Mouse (Mus musculus) midbrain, postnatal 0 days (tissue): ENCODE data around the gene Nop2. TPM values are rescaled to one million over a fixed set of nuclear protein-coding genes. Genes with fewer than 3 reads are reported as not detected.
"Not testable (repeated sequence)": the region's sequence is repeated elsewhere in the genome, so short reads cannot be mapped to it uniquely, and the experiment has no call there.

Experiments
- ATAC-seq: fragments of 200-750 bp; cut with Nextera tagmentation; 2 replicates; pipeline ENCODE4 v1.8.0; 2017; ENCODE audit warnings: moderate number of reproducible peaks, mild to moderate bottlenecking, moderate TSS enrichment, moderate library complexity; ENCODE audit not compliant: low FRiP score
- DNase-seq: peaks from one replicate; pipeline ENCODE4 v3.0.0-alpha.2; 2015; ENCODE audit warnings: low spot score
- H3K27ac ChIP-seq: fragments of 300-500 bp; sonication (generic); 2 replicates; pipeline ENCODE4 v1.5.1; 2014; ENCODE audit warnings: low read depth, mild to moderate bottlenecking, low read length, mixed read lengths
- H3K27me3 ChIP-seq: fragments of 300-500 bp; sonication (generic); 2 replicates; pipeline ENCODE4 v1.6.1; 2014; ENCODE audit warnings: low read length, control low read depth, mixed read lengths; ENCODE audit not compliant: insufficient read depth
- H3K36me3 ChIP-seq: fragments of 300-500 bp; sonication (generic); 2 replicates; pipeline ENCODE4 v1.6.1; 2014; ENCODE audit warnings: low read length, control low read depth, mixed read lengths; ENCODE audit not compliant: insufficient read depth
- H3K4me1 ChIP-seq: fragments of 300-500 bp; sonication (generic); 2 replicates; pipeline ENCODE4 v1.6.1; 2014; ENCODE audit warnings: mild to moderate bottlenecking, control low read depth, antibody characterized with exemption, low read length, mixed read lengths; ENCODE audit not compliant: insufficient read depth
- H3K4me2 ChIP-seq: fragments of 300-500 bp; sonication (generic); 2 replicates; pipeline ENCODE4 v1.6.1; 2014; ENCODE audit warnings: low read depth, mild to moderate bottlenecking, low read length, mixed read lengths; ENCODE audit not compliant: poor library complexity, severe bottlenecking
- H3K4me3 ChIP-seq: fragments of 300-500 bp; sonication (generic); 2 replicates; pipeline ENCODE4 v1.5.1; 2014; ENCODE audit warnings: low read depth, mild to moderate bottlenecking, low read length, moderate library complexity
- H3K9ac ChIP-seq: fragments of 300-500 bp; sonication (generic); replicated peaks from 2 replicates; pipeline ENCODE4 v1.6.1; 2014; ENCODE audit warnings: mild to moderate bottlenecking, low read length, moderate library complexity, mixed read lengths; ENCODE audit not compliant: poor library complexity, severe bottlenecking
- H3K9me3 ChIP-seq: fragments of 300-500 bp; sonication (generic); 2 replicates; pipeline ENCODE4 v1.6.1; 2016; ENCODE audit warnings: low read length, control low read depth
- CTCF ChIP-seq: IDR thresholded peaks from 2 replicates; pipeline ENCODE4 v1.5.1; 2016; ENCODE audit warnings: antibody characterized with exemption, mild to moderate bottlenecking
- WGBS: fragments of 180-500 bp; shearing (Covaris S2); extraction: QIAGEN DNeasy Blood & Tissue Kit; methylation state at CpG from one replicate; pipeline ENCODE4 v1.1.7; 2014; 5-methylcytosine and 5-hydroxymethylcytosine counted together
- polyA plus RNA-seq: library from polyadenylated mRNA; unstranded; fragments of >200 nt; fragmentation: Nextera tagmentation; extraction: Ambion mirVana; gene quantifications from 2 replicates; pipeline ENCODE4 v1.2.1, GENCODE M21; 2015
- total RNA-seq: library from RNA; depleted of rRNA; stranded (reverse); fragments of >200 nt; gene quantifications from 2 replicates; pipeline ENCODE4 v1.2.3, GENCODE M21; 2014

The Nop2 gene
- total and polyA plus RNA-seq, 2 experiments from 2014 or later = 34.5 to 41.4 TPM

DNA sequence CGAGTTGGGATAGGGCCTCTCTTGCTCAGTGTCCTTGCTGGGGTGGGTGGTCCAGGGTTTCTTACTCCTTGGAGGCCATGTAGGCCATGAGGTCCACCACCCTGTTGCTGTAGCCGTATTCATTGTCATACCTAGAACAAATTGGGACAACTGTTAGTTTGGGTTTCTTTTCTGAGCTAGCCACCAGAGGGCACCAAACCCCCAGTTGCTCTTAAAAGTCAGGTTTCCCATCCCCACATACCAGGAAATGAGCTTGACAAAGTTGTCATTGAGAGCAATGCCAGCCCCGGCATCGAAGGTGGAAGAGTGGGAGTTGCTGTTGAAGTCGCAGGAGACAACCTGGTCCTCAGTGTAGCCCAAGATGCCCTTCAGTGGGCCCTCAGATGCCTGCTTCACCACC is 30.3 kb downstream of the Nop2 start:
- peaks cover 31% of the 10 kb centered on the region for H3K36me3 ChIP-seq

DNA sequence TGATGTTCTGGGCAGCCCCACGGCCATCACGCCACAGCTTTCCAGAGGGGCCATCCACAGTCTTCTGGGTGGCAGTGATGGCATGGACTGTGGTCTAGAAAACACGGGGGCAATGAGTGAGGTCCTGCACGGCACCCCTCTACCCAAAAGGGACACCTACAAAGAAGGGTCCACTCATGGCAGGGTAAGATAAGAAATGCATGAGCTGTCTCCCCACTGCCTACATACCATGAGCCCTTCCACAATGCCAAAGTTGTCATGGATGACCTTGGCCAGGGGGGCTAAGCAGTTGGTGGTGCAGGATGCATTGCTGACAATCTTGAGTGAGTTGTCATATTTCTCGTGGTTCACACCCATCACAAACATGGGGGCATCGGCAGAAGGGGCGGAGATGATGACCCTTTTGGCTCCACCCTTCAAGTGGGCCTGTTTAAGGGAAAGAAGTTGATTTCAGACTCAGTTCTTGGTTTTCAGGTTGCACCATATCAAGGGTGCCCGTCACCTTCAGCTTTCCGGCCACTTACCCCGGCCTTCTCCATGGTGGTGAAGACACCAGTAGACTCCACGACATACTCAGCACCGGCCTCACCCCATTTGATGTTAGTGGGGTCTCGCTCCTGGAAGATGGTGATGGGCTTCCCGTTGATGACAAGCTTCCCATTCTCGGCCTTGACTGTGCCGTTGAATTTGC is 31.1 kb downstream of the Nop2 start:
- Histone ChIP-seq H3K4me1 (peaks cover 11% of the 10 kb centered on the region; the same call in 1 of the 2 replicates), H3K36me3 (peaks cover 28% of the 10 kb centered on the region)
- not testable (repeated sequence) for ATAC-seq, H3K27me3 ChIP-seq, H3K4me2 ChIP-seq, H3K27ac ChIP-seq, H3K4me3 ChIP-seq, H3K9me3 ChIP-seq, H3K9ac ChIP-seq, DNase-seq
- WGBS = 77% methylated on average over 10 of the region's 16 CpGs

More for the DNA sequence above, 30.3 kb downstream of the Nop2 start:
- H3K27me3 ChIP-seq, H3K27ac ChIP-seq, H3K4me1 ChIP-seq, ATAC-seq, H3K4me3 ChIP-seq, H3K4me2 ChIP-seq, H3K9ac ChIP-seq, H3K9me3 ChIP-seq: not testable (repeated sequence)
- DNase-seq = peak; percentile 83
- peak; percentile 76 for TF ChIP-seq CTCF
- WGBS = 3% methylated on average over 3 of the region's 5 CpGs

DNA sequence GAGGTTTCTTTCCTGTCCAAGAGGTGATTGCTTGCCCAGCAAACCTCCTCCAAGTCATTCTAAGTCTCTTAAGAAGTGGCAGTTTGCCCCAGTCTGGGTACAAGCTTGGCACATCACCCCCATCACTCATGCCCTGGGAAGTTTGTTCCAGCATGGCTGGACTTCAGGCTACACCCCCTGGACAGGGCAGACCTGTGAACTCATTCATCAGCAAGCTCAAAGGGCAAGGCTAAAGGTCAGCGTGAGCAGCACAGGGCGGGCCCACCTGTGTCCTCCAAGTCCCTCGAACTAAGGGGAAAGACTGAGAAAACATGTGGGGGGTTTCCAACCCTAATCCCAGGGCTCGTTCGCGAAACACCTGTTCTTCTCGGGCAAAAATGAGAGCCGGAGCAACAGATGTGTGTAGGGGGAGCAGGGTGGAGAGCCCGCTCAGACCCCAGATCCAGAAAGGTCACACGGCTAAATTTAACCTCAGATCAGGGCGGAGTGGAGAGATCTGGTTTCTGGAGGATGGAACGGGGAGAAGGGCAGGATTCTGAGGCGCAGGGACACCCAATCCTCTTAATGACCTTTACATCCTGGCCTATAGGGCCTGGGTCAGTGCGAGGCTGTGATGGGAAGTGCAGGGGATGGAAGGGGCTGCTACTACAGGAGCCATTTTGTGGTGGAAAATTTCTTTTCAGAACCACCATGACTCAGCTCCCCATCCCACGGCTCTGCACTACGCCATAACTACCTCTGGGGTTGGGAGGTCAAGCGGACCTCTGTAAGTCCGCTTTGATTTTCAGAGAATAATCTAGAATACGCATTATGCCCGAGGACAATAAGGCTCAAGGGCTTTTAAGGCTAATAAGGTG is 32.3 kb downstream of the Nop2 start:
- Histone ChIP-seq H3K27ac (peak overlapping the region; percentile 89), H3K36me3 (peaks cover 26% of the 10 kb centered on the region), H3K27me3 (no peaks in the 10 kb centered on the region), H3K9me3 (no peaks in the 10 kb centered on the region), H3K4me2 (peak overlapping the region; percentile 79), H3K4me3 (peak overlapping the region; percentile 59), H3K9ac (peak overlapping the region; percentile 81), H3K4me1 (peaks cover 11% of the 10 kb centered on the region; the same call in 1 of the 2 replicates)
- peak; percentile 47 for DNase-seq
- no peak for TF ChIP-seq CTCF
- WGBS = 3% methylated on average over 20 of the region's 20 CpGs
- ATAC-seq = peak; percentile 4; the same call in 1 of the 2 replicates

DNA sequence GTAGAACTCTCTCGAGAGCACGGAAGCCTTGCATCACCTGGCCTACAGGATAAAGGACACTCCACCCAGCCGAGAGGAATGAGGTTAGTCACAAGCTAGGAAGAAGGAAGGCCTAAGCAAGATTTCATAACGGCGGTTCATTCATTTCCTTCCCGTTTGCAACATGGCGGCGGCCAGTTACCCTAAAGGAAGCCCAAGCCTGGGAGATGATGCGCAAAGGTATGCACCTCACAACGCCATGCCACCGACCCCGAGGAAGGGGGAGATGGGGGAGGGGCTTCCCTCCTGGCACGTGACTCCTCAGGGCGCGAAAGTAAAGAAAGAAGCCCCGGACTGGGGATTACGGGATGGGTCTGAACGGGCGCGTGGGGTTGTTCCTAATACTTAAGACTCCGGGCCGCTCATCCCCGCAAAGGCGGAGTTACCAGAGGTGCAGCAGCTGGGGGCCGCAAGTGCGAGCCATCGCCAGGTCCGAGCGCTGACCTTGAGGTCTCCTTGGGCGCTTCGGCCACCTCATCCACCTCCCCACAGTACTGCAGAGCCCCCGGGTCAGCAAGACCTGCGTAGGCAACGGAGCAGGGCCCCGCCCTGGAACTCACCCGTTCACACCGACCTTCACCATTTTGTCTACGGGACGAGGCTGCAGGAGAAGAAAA is 33.1 kb downstream of the Nop2 start:
- peak overlapping the region; percentile 89 for H3K27ac ChIP-seq
- no peak; the same call in 1 of the 2 replicates for TF ChIP-seq CTCF
- H3K36me3 ChIP-seq = peaks cover 29% of the 10 kb centered on the region
- H3K4me2 ChIP-seq = peak overlapping the region; percentile 79
- H3K4me3 ChIP-seq = peak overlapping the region; percentile 59
- DNase-seq (peak; percentile 73), ATAC-seq (peak; percentile 53)
- no peaks in the 10 kb centered on the region for H3K9me3 ChIP-seq
- under 1% methylated on average over 39 of the region's 39 CpGs for WGBS
- H3K4me1 ChIP-seq = peaks cover 11% of the 10 kb centered on the region; the same call in 1 of the 2 replicates
- peak overlapping the region; percentile 81 for H3K9ac ChIP-seq
- no peaks in the 10 kb centered on the region for H3K27me3 ChIP-seq

DNA sequence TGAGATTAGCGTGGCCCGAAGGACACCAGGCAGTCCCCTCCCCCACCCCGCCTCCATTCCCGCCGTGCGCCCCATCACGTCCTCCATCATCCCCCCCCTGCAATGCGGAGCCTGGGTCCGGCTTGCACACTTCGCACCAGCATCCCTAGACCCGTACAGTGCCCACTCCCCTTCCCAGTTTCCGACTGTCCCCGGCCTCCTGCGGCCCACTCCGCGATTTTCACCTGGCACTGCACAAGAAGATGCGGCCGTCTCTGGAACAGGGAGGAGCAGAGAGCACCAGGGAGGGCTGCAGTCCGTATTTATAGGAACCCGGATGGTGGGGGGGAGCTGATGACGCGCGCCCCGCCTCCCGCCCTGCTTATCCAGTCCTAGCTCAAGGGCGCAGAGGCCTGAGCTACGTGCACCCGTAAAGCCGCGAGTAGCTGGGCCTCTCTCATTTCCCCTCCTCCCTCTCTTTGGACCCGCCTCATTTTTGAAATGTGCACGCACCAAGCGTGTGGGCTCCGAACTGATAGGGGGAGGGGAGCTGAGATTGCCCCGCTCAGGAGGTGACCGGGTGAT is 33.7 kb downstream of the Nop2 start:
- Histone ChIP-seq H3K36me3 (peaks cover 29% of the 10 kb centered on the region), H3K9ac (peak overlapping the region; percentile 81), H3K27me3 (no peaks in the 10 kb centered on the region), H3K4me1 (peaks cover 11% of the 10 kb centered on the region; the same call in 1 of the 2 replicates), H3K9me3 (no peaks in the 10 kb centered on the region), H3K27ac (peak overlapping the region; percentile 89), H3K4me2 (peak overlapping the region; percentile 79), H3K4me3 (peak overlapping the region; percentile 59)
- DNase-seq = peak; percentile 98
- peak; percentile 92 for ATAC-seq
- TF ChIP-seq CTCF = no peak
- under 1% methylated on average over 35 of the region's 36 CpGs for WGBS
